Mouse (Mus musculus): Measurements from ENCODE around the gene Coa7. TPM values are rescaled to one million over a fixed set of nuclear protein-coding genes. Genes with fewer than 3 reads are reported as not detected.
A peak's percentile ranks its signal among the peaks of the same experiment; 100 is the strongest.

Gene Coa7
- polyA plus RNA-seq, 1 experiment from 2014 or later: 26.5 TPM

- Histone ChIP-seq H3K79me2 (ENCODE audit: inconsistent target) (peaks cover 28% of the 10 kb centered on the region), H3K36me3 (ENCODE audit: inconsistent target) (peaks cover 3% of the 10 kb centered on the region; the same call in 1 of the 2 replicates), H3K4me3 (ENCODE audit: inconsistent target) (no peak overlapping the region), H3K27ac (no peak overlapping the region)
- WGBS (ENCODE audit: missing documents): 95% methylated on average over 6 of the region's 6 CpGs
Measured at GRCm38 (mm10) chr4:108329840-108330239, 1.9 kb downstream of the Coa7 start.

GRCm38 (mm10) chr4:108332041-108332440, 4.1 kb downstream of the Coa7 start:
- Histone ChIP-seq H3K79me2 (ENCODE audit: inconsistent target) (peaks cover 28% of the 10 kb centered on the region), H3K27ac (no peak overlapping the region), H3K4me3 (ENCODE audit: inconsistent target) (no peak overlapping the region), H3K36me3 (ENCODE audit: inconsistent target) (peaks cover 8% of the 10 kb centered on the region; the same call in 1 of the 2 replicates)
- 95% methylated on average over 9 of the region's 9 CpGs for WGBS (ENCODE audit: missing documents)

- 92% methylated on average over 6 of the region's 6 CpGs for WGBS (ENCODE audit: missing documents)
- H3K36me3 ChIP-seq (ENCODE audit: inconsistent target): peaks cover 24% of the 10 kb centered on the region; the same call in 1 of the 2 replicates
- no peak overlapping the region for H3K27ac ChIP-seq
- H3K4me3 ChIP-seq (ENCODE audit: inconsistent target): no peak overlapping the region
- peaks cover 8% of the 10 kb centered on the region; the same call in 1 of the 2 replicates for H3K79me2 ChIP-seq (ENCODE audit: inconsistent target)
Measured at GRCm38 (mm10) chr4:108335413-108335812, 7.5 kb downstream of the Coa7 start.

- Histone ChIP-seq H3K79me2 (ENCODE audit: inconsistent target) (no peaks in the 10 kb centered on the region), H3K27ac (no peak overlapping the region), H3K4me3 (ENCODE audit: inconsistent target) (no peak overlapping the region), H3K36me3 (ENCODE audit: inconsistent target) (peaks cover 24% of the 10 kb centered on the region; the same call in 1 of the 2 replicates)
- WGBS (ENCODE audit: missing documents): 83% methylated on average over 2 of the region's 2 CpGs
Measured at GRCm38 (mm10) chr4:108336765-108337164, 8.8 kb downstream of the Coa7 start.

GRCm38 (mm10) chr4:108337817-108338216, 9.9 kb downstream of the Coa7 start:
- 80% methylated on average over 3 of the region's 3 CpGs for WGBS (ENCODE audit: missing documents)
- H3K27ac ChIP-seq: no peak overlapping the region
- peaks cover 24% of the 10 kb centered on the region; the same call in 1 of the 2 replicates for H3K36me3 ChIP-seq (ENCODE audit: inconsistent target)
- no peak overlapping the region for H3K4me3 ChIP-seq (ENCODE audit: inconsistent target)
- H3K79me2 ChIP-seq (ENCODE audit: inconsistent target): no peaks in the 10 kb centered on the region

- Histone ChIP-seq H3K79me2 (ENCODE audit: inconsistent target) (no peaks in the 10 kb centered on the region), H3K4me3 (ENCODE audit: inconsistent target) (no peak overlapping the region), H3K36me3 (ENCODE audit: inconsistent target) (peaks cover 24% of the 10 kb centered on the region; the same call in 1 of the 2 replicates), H3K27ac (no peak overlapping the region)
- WGBS (ENCODE audit: missing documents): 87% methylated on average over 9 of the region's 9 CpGs
Measured at GRCm38 (mm10) chr4:108338321-108338733, 10.4 kb downstream of the Coa7 start.

GRCm38 (mm10) chr4:108338811-108339210, 10.9 kb downstream of the Coa7 start:
- 76% methylated on average over 10 of the region's 10 CpGs for WGBS (ENCODE audit: missing documents)
- H3K79me2 ChIP-seq (ENCODE audit: inconsistent target): no peaks in the 10 kb centered on the region
- no peak overlapping the region for H3K4me3 ChIP-seq (ENCODE audit: inconsistent target)
- no peak overlapping the region for H3K27ac ChIP-seq
- H3K36me3 ChIP-seq (ENCODE audit: inconsistent target): peaks cover 24% of the 10 kb centered on the region; the same call in 1 of the 2 replicates

GRCm38 (mm10) chr4:108339277-108339690, 11.3 kb downstream of the Coa7 start:
- Histone ChIP-seq H3K27ac (no peak overlapping the region), H3K79me2 (ENCODE audit: inconsistent target) (no peaks in the 10 kb centered on the region), H3K36me3 (ENCODE audit: inconsistent target) (peaks cover 24% of the 10 kb centered on the region; the same call in 1 of the 2 replicates), H3K4me3 (ENCODE audit: inconsistent target) (no peak overlapping the region)
- WGBS (ENCODE audit: missing documents): 50% methylated on average over 4 of the region's 4 CpGs

GRCm38 (mm10) chr4:108344631-108345083, 16.7 kb downstream of the Coa7 start:
- Histone ChIP-seq H3K79me2 (ENCODE audit: inconsistent target) (no peaks in the 10 kb centered on the region), H3K4me3 (ENCODE audit: inconsistent target) (no peak overlapping the region), H3K36me3 (ENCODE audit: inconsistent target) (no peaks in the 10 kb centered on the region), H3K27ac (no peak overlapping the region)
- 83% methylated on average over 7 of the region's 7 CpGs for WGBS (ENCODE audit: missing documents)

GRCm38 (mm10) chr4:108345826-108346225, 17.9 kb downstream of the Coa7 start:
- WGBS (ENCODE audit: missing documents): 90% methylated on average over 5 of the region's 5 CpGs
- H3K27ac ChIP-seq: no peak overlapping the region
- no peaks in the 10 kb centered on the region for H3K79me2 ChIP-seq (ENCODE audit: inconsistent target)
- no peak overlapping the region for H3K4me3 ChIP-seq (ENCODE audit: inconsistent target)
- H3K36me3 ChIP-seq (ENCODE audit: inconsistent target): no peaks in the 10 kb centered on the region

GRCm38 (mm10) chr4:108347111-108347510, 19.2 kb downstream of the Coa7 start:
- 0% methylated on average over 2 of the region's 5 CpGs for WGBS (ENCODE audit: missing documents)
- H3K4me3 ChIP-seq (ENCODE audit: inconsistent target): no peak overlapping the region
- H3K79me2 ChIP-seq (ENCODE audit: inconsistent target): no peaks in the 10 kb centered on the region
- H3K27ac ChIP-seq: peak overlapping the region; percentile 37
- H3K36me3 ChIP-seq (ENCODE audit: inconsistent target): no peaks in the 10 kb centered on the region

GRCm38 (mm10) chr4:108348256-108348875, 20.4 kb downstream of the Coa7 start:
- Histone ChIP-seq H3K27ac (no peak overlapping the region), H3K79me2 (ENCODE audit: inconsistent target) (no peaks in the 10 kb centered on the region), H3K4me3 (ENCODE audit: inconsistent target) (no peak overlapping the region), H3K36me3 (ENCODE audit: inconsistent target) (no peaks in the 10 kb centered on the region)
- 51% methylated on average over 5 of the region's 5 CpGs for WGBS (ENCODE audit: missing documents)

GRCm38 (mm10) chr4:108349064-108349463, 21.1 kb downstream of the Coa7 start:
- 91% methylated on average over 3 of the region's 3 CpGs for WGBS (ENCODE audit: missing documents)
- H3K36me3 ChIP-seq (ENCODE audit: inconsistent target): no peaks in the 10 kb centered on the region
- no peak overlapping the region for H3K27ac ChIP-seq
- H3K4me3 ChIP-seq (ENCODE audit: inconsistent target): no peak overlapping the region
- no peaks in the 10 kb centered on the region for H3K79me2 ChIP-seq (ENCODE audit: inconsistent target)

GRCm38 (mm10) chr4:108349836-108350547, 22.1 kb downstream of the Coa7 start:
- no peak overlapping the region for H3K27ac ChIP-seq
- 30% methylated on average over 8 of the region's 8 CpGs for WGBS (ENCODE audit: missing documents)
- H3K79me2 ChIP-seq (ENCODE audit: inconsistent target): no peaks in the 10 kb centered on the region
- H3K4me3 ChIP-seq (ENCODE audit: inconsistent target): no peak overlapping the region
- H3K36me3 ChIP-seq (ENCODE audit: inconsistent target): no peaks in the 10 kb centered on the region

- Histone ChIP-seq H3K4me3 (ENCODE audit: inconsistent target) (no peak overlapping the region), H3K27ac (no peak overlapping the region)
- WGBS (ENCODE audit: missing documents): 65% methylated on average over 8 of the region's 8 CpGs
Measured at GRCm38 (mm10) chr4:108350819-108351218, 22.9 kb downstream of the Coa7 start.

More at GRCm38 (mm10) chr4:108350819-108351218, 22.9 kb downstream of the Coa7 start:
- Histone ChIP-seq H3K79me2 (ENCODE audit: inconsistent target) (no peaks in the 10 kb centered on the region), H3K36me3 (ENCODE audit: inconsistent target) (no peaks in the 10 kb centered on the region)
